Comparison of ENCODE assay signal across 10 mouse cellular contexts in the genomic region with DNA sequence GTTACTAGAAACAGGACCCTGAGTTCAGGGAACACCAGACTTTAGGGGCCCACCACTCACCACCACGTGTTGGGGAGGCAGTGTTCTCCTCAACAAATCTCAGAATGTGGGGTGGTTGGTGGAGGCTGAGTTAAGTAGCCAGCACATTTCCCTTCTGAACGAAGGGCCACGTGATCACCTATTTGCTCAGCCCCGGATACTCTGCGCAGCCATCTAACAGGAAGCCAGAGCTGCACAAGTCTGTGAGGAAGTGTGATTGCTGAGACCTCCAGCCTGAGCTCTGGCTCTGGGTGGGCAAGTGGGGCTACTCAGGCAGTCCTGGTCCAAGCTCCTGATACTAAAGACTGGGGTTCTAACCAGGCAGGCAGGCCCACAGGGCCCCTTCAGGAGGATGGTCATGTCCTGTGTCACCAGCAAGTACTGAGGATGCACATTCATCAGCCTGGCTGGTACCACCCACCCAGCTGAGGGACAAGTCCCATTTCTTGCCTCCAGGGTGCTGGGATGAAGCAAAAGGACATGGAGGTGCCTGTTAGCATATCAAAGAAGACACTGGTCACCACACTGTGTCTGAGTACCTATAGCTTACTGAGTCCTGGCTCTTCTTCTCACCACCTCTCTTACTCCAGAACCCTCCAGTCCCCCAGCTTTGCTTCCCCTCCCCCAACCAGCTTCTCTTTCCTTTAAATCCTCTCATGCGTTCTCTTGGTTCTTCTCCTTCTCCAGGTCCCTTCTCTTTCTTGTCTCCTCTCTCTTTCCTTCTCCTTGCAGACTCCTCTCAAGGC. TPM values are rescaled to one million over a fixed set of nuclear protein-coding genes. Genes with fewer than 3 reads are reported as not detected.
DNase-seq lines count a peak whose midpoint lies in the region; ATAC-seq and TF ChIP-seq lines count a peak whose summit lies in the region.
"Had no signal": no experiment of that assay in that cellular context is flagged by ENCODE, and none has a peak within 500 bp of the region (broad histone marks: within the 10 kb centered on the region; RNA-seq: fewer than 3 reads in every experiment).

No protein-coding gene starts in this region.

- peak overlapping the region; percentile 3 to 16; a peak in 2 of 4 replicates for H3K4me3 ChIP-seq in MEL (ENCODE audit: control insufficient read depth in 1 of 2, insufficient read depth in 1 of 2, low read depth in 2 of 2, low read length in 2 of 2)
- H3K4me3 ChIP-seq in liver, postnatal 0 days (ENCODE audit: low read depth, low read length) = no peak overlapping the region
- H3K4me3 ChIP-seq: midbrain, embryonic 12.5 days had no signal

- TF ChIP-seq RAD21 in MEL (IDR thresholded peaks at IDR 0.05; ENCODE audit: low read depth, low read length) = no peak

- H3K27me3 ChIP-seq in MEL (ENCODE audit: control insufficient read depth in 1 of 2, insufficient read depth in 2 of 2, low read length in 2 of 2) = no peaks in the 10 kb centered on the region
- H3K27me3 ChIP-seq in liver, postnatal 0 days (ENCODE audit: insufficient read depth, low read length) = no peaks in the 10 kb centered on the region

- WGBS in liver, postnatal 0 days (ENCODE audit: insufficient replicate concordance) = 10% methylated on average over 6 of the region's 6 CpGs

- peaks cover 0 to 56% of the 10 kb centered on the region in 2 experiments; a peak in 2 of 4 replicates for H3K36me3 ChIP-seq in MEL (ENCODE audit: control insufficient read depth in 1 of 2, insufficient read depth in 2 of 2, low read length in 2 of 2)
- peaks cover 18% of the 10 kb centered on the region for H3K36me3 ChIP-seq in liver, postnatal 0 days (replicated peaks; ENCODE audit: insufficient read depth, low read length)

- peak overlapping the region; percentile 91 for H3K27ac ChIP-seq in MEL (ENCODE audit: control insufficient read depth, low read depth, low read length)
- H3K27ac ChIP-seq in liver, postnatal 0 days (ENCODE audit: low read depth) = peak overlapping the region; percentile 92
- H3K27ac ChIP-seq: hindbrain, embryonic 14.5 days; midbrain, embryonic 12.5 days had no signal

- peak; percentile 33; the same call in 1 of the 2 replicates for ATAC-seq in liver, postnatal 0 days

- DNase-seq in adrenal gland, postnatal 14 days = peak; percentile 22
- DNase-seq in adrenal gland, postnatal 4 days (ENCODE audit: low spot score in 2 of 2) = no peak
- peak; percentile 87 for DNase-seq in MEL (ENCODE audit: low read depth, low spot score)
- DNase-seq in liver, postnatal 0 days = peak; percentile 56
- peak; percentile 83 to 84 for DNase-seq in spleen, postnatal 36 days (ENCODE audit: low spot score in 2 of 2)
- DNase-seq in urinary bladder, postnatal 14 days (ENCODE audit: low spot score) = no peak
- DNase-seq in adrenal gland, postnatal 10 days = no peak
- no peak for DNase-seq in kidney, postnatal 4 days

- TF ChIP-seq CTCF in MEL (IDR thresholded peaks at IDR 0.05 in 2 of 3, conservative IDR thresholded peaks at IDR 0.05 in 1 of 3; ENCODE audit: control insufficient read depth in 1 of 3, insufficient read depth in 1 of 3, low read depth in 2 of 3, low read length in 3 of 3, poor library complexity in 1 of 3, severe bottlenecking in 1 of 3) = no peak
- no peak for TF ChIP-seq CTCF in liver, postnatal 0 days (IDR thresholded peaks at IDR 0.05; ENCODE audit: low read depth)

- H3K9ac ChIP-seq in MEL (ENCODE audit: control insufficient read depth, low read depth, low read length, poor library complexity, severe bottlenecking) = peak overlapping the region; percentile 75
- H3K9ac ChIP-seq in liver, postnatal 0 days (replicated peaks) = no peak overlapping the region; the same call in 1 of the 2 replicates
- H3K9ac ChIP-seq: hindbrain, embryonic 14.5 days; midbrain, embryonic 12.5 days had no signal

- peak; percentile 24 to 73; a peak in 2 of 4 replicates for TF ChIP-seq POLR2A in MEL (IDR thresholded peaks at IDR 0.05; ENCODE audit: control insufficient read depth in 1 of 2, insufficient read depth in 1 of 2, low read depth in 1 of 2, low read length in 2 of 2, poor library complexity in 1 of 2)

- H3K4me1 ChIP-seq in MEL (ENCODE audit: control insufficient read depth in 1 of 2, insufficient read depth in 2 of 2, low read length in 2 of 2) = peaks cover 25 to 65% of the 10 kb centered on the region in 2 experiments
- H3K4me1 ChIP-seq in liver, postnatal 0 days (ENCODE audit: insufficient read depth) = peaks cover 60% of the 10 kb centered on the region

- 0 out of 4 replicates have a peak, but pooled peaks of 1 of the 2 experiments have one; percentile 29 for TF ChIP-seq EP300 in MEL (IDR thresholded peaks at IDR 0.05; ENCODE audit: low read depth in 1 of 2, low read length in 2 of 2)
- no peak for TF ChIP-seq EP300 in liver, postnatal 0 days (IDR thresholded peaks at IDR 0.05; ENCODE audit: low read depth)

- H3K79me2 ChIP-seq in MEL (ENCODE audit: control insufficient read depth, insufficient read depth, low read length, poor library complexity) = peaks cover 4% of the 10 kb centered on the region; the same call in 1 of the 2 replicates

- H3K4me2 ChIP-seq in liver, postnatal 0 days (ENCODE audit: low read depth, low read length) = peak overlapping the region; percentile 83
- H3K4me2 ChIP-seq: hindbrain, embryonic 14.5 days; midbrain, embryonic 12.5 days had no signal

- no peaks in the 10 kb centered on the region for H3K9me3 ChIP-seq in MEL (replicated peaks; ENCODE audit: insufficient read depth, low read length)
- H3K9me3 ChIP-seq in liver, postnatal 0 days (ENCODE audit: low read length) = no peaks in the 10 kb centered on the region
- H3K9me3 ChIP-seq: midbrain, embryonic 12.5 days had no signal

TF ChIP-seq in MEL, 35 proteins besides CTCF, POLR2A, EP300 and RAD21:
- TF ChIP-seq USF2 (IDR thresholded peaks at IDR 0.05; ENCODE audit: borderline replicate concordance in 1 of 2, insufficient read depth in 1 of 2, low read depth in 1 of 2, low read length in 2 of 2) = peak; percentile 61 to 87; a peak in 3 of 4 replicates
- 0 out of 2 replicates have a peak, but pooled peaks have one; percentile 43 for TF ChIP-seq ZMIZ1 (IDR thresholded peaks at IDR 0.05; ENCODE audit: low read depth, low read length)
- peak; percentile 83; the same call in 1 of the 2 replicates for TF ChIP-seq MYC (IDR thresholded peaks at IDR 0.05; ENCODE audit: low read depth, low read length)
- peak; percentile 58; the same call in 1 of the 2 replicates for TF ChIP-seq HCFC1 (IDR thresholded peaks at IDR 0.05; ENCODE audit: low read depth, low read length)
- 0 out of 2 replicates have a peak, but pooled peaks have one; percentile 21 for TF ChIP-seq TCF12 (IDR thresholded peaks at IDR 0.05; ENCODE audit: low read depth, low read length)
- TF ChIP-seq USF1 (IDR thresholded peaks at IDR 0.05; ENCODE audit: low read depth, low read length) = peak; percentile 98
- TF ChIP-seq MXI1 (IDR thresholded peaks at IDR 0.05; ENCODE audit: low read depth, low read length) = peak; percentile 71; the same call in 1 of the 2 replicates
- TF ChIP-seq ZNF384 (IDR thresholded peaks at IDR 0.05; ENCODE audit: low read depth, low read length) = no peak
- no peak for TF ChIP-seq KAT2A (conservative IDR thresholded peaks at IDR 0.05; ENCODE audit: low read depth, low read length)
- peak; percentile 37 for TF ChIP-seq NELFE (IDR thresholded peaks at IDR 0.05; ENCODE audit: low read depth, low read length)
- peak; percentile 64; the same call in 1 of the 2 replicates for TF ChIP-seq ELF1 (IDR thresholded peaks at IDR 0.05; ENCODE audit: low read depth, low read length)
- TF ChIP-seq POLR2AphosphoS5 (IDR thresholded peaks at IDR 0.05; ENCODE audit: borderline replicate concordance, low read depth, low read length) = no peak
- peak; percentile 51; the same call in 1 of the 2 replicates for TF ChIP-seq TBP (IDR thresholded peaks at IDR 0.05; ENCODE audit: low read depth, low read length)
- TF ChIP-seq MAX (IDR thresholded peaks at IDR 0.05; ENCODE audit: low read length) = peak; percentile 97
- TF ChIP-seq ZKSCAN1 (IDR thresholded peaks at IDR 0.05; ENCODE audit: low read depth, low read length) = no peak
- peak; percentile 48; the same call in 1 of the 2 replicates for TF ChIP-seq NRF1 (IDR thresholded peaks at IDR 0.05; ENCODE audit: insufficient read depth, low read depth, low read length, poor library complexity, severe bottlenecking)

RNA-seq across cellular contexts. Expression of a gene that starts 1.8 kb away (rescaled TPM):
- total RNA-seq in adrenal gland, postnatal 14 days (2021) = 1.2 and 2.5 TPM in 2 replicates
- 1 to 10 TPM; 2.9 to 3.2 TPM for total RNA-seq in adrenal gland, postnatal 4 days (2021)
- 6.5 and 6.7 TPM in 2 replicates for total RNA-seq in MEL (2012; rRNA removed)
- 10 to 100 TPM in 1 of 2 experiments, not detected in 1; 16.1 TPM for polyA plus RNA-seq in MEL (2012; ENCODE audit: insufficient read depth in 1 of 2, insufficient read length in 2 of 2, low read depth in 1 of 2, low replicate concordance in 2 of 2, missing spikeins in 1 of 2)
- polyA plus RNA-seq in liver, postnatal 0 days (2015; fragmentation: Nextera tagmentation; extraction: Ambion mirVana) = 5.2 and 6.0 TPM in 2 replicates
- total RNA-seq in adrenal gland, postnatal 10 days (2021) = 1 to 10 TPM; 1.6 to 2.2 TPM

RNA-seq across cellular contexts. Expression of a gene that starts 16.9 kb away (rescaled TPM):
- total RNA-seq in adrenal gland, postnatal 14 days (2021) = 62.9 and 65.5 TPM in 2 replicates
- total RNA-seq in adrenal gland, postnatal 4 days (2021) = 10 to 100 TPM; 72.6 to 78.2 TPM
- total RNA-seq in MEL (2012; rRNA removed) = 42.7 and 52.8 TPM in 2 replicates
- polyA plus RNA-seq in MEL (2012; ENCODE audit: insufficient read depth in 1 of 2, insufficient read length in 2 of 2, low read depth in 1 of 2, low replicate concordance in 2 of 2, missing spikeins in 1 of 2) = 10 to 100 TPM in 1 of 2 experiments, not detected in 1; 65.5 TPM
- polyA plus RNA-seq in liver, postnatal 0 days (2015; fragmentation: Nextera tagmentation; extraction: Ambion mirVana) = 68.2 and 71.3 TPM in 2 replicates
- total RNA-seq in adrenal gland, postnatal 10 days (2021) = 10 to 100 TPM; 61.8 to 71.6 TPM

RNA-seq across cellular contexts. Expression of a gene that starts 17.1 kb away (rescaled TPM):
- total RNA-seq in adrenal gland, postnatal 14 days (2021) = 49.3 and 54.1 TPM in 2 replicates
- total RNA-seq in adrenal gland, postnatal 4 days (2021) = 10 to 100 TPM; 60.8 to 63.3 TPM
- 27.9 and 30.1 TPM in 2 replicates for total RNA-seq in MEL (2012; rRNA removed)
- polyA plus RNA-seq in MEL (2012; ENCODE audit: insufficient read depth in 1 of 2, insufficient read length in 2 of 2, low read depth in 1 of 2, low replicate concordance in 2 of 2, missing spikeins in 1 of 2) = 10 to 100 TPM; 17.8 to 35.1 TPM
- polyA plus RNA-seq in liver, postnatal 0 days (2015; fragmentation: Nextera tagmentation; extraction: Ambion mirVana) = 6.5 and 8.7 TPM in 2 replicates
- total RNA-seq in adrenal gland, postnatal 10 days (2021) = 10 to 100 TPM; 41.1 to 55.9 TPM

RNA-seq across cellular contexts. Expression of a gene that starts 49.9 kb away (rescaled TPM):
- total RNA-seq in adrenal gland, postnatal 14 days (2021) = not detected in 2 replicates
- total RNA-seq in adrenal gland, postnatal 4 days (2021) = not detected
- total RNA-seq in MEL (2012; rRNA removed) = not detected in 2 replicates
- not detected for polyA plus RNA-seq in MEL (2012; ENCODE audit: insufficient read depth in 1 of 2, insufficient read length in 2 of 2, low read depth in 1 of 2, low replicate concordance in 2 of 2, missing spikeins in 1 of 2)
- not detected in 2 replicates for polyA plus RNA-seq in liver, postnatal 0 days (2015; fragmentation: Nextera tagmentation; extraction: Ambion mirVana)
- not detected for total RNA-seq in adrenal gland, postnatal 10 days (2021)

Comparison
In these comparisons a context has a peak if more than half of its experiments do, and no peak if none do; other contexts are left out.
1. DNase-seq: peak in adrenal gland, postnatal 14 days (single experiment), MEL (single experiment), liver, postnatal 0 days (single experiment) and spleen, postnatal 36 days (2 of 2); none in adrenal gland, postnatal 4 days (0 of 2), urinary bladder, postnatal 14 days (single experiment), adrenal gland, postnatal 10 days (single experiment) and kidney, postnatal 4 days (0 of 2).